Mouse (Mus musculus): ENCODE data around the gene Syne4. TPM values are rescaled to one million over a fixed set of nuclear protein-coding genes. Genes with fewer than 3 reads are reported as not detected.
A peak's percentile ranks its signal among the peaks of the same experiment; 100 is the strongest.

Syne4 gene
- polyA plus RNA-seq, 1 experiment from 2014 or later: 19.0 TPM

- 84% methylated on average over 7 of the region's 7 CpGs for WGBS
Measured at GRCm38 (mm10) chr7:30282740-30283139, 31.9 kb upstream of the Syne4 start.

GRCm38 (mm10) chr7:30286701-30287410 lies 27.8 kb upstream of the Syne4 start:
- H3K27ac ChIP-seq (replicated peaks): no peak overlapping the region
- no peak overlapping the region for H3K9ac ChIP-seq
- H3K27me3 ChIP-seq: no peaks in the 10 kb centered on the region
- H3K9me3 ChIP-seq: no peaks in the 10 kb centered on the region
- H3K4me2 ChIP-seq: no peak overlapping the region
- H3K4me1 ChIP-seq (replicated peaks): peaks cover 20% of the 10 kb centered on the region
- no peak for ATAC-seq (ENCODE audit: low read depth)
- no peaks in the 10 kb centered on the region for H3K36me3 ChIP-seq
- H3K4me3 ChIP-seq: no peak overlapping the region
- 51% methylated on average over 8 of the region's 8 CpGs for WGBS

More at GRCm38 (mm10) chr7:30282740-30283139, 31.9 kb upstream of the Syne4 start:
- H3K27me3 ChIP-seq: no peaks in the 10 kb centered on the region
- H3K27ac ChIP-seq (replicated peaks): no peak overlapping the region
- H3K9ac ChIP-seq: no peak overlapping the region
- no peak for ATAC-seq (ENCODE audit: low read depth)
- peaks cover 19% of the 10 kb centered on the region for H3K4me1 ChIP-seq (replicated peaks)
- H3K9me3 ChIP-seq: no peaks in the 10 kb centered on the region
- H3K4me2 ChIP-seq: no peak overlapping the region
- no peaks in the 10 kb centered on the region for H3K36me3 ChIP-seq
- H3K4me3 ChIP-seq: no peak overlapping the region

- no peak overlapping the region for H3K27ac ChIP-seq (replicated peaks)
- WGBS: 71% methylated on average over 6 of the region's 6 CpGs
- peaks cover 31% of the 10 kb centered on the region for H3K4me1 ChIP-seq (replicated peaks)
- no peaks in the 10 kb centered on the region for H3K27me3 ChIP-seq
- H3K36me3 ChIP-seq: no peaks in the 10 kb centered on the region
- H3K4me2 ChIP-seq: no peak overlapping the region
- no peak overlapping the region for H3K9ac ChIP-seq
- H3K4me3 ChIP-seq: no peak overlapping the region
- ATAC-seq (ENCODE audit: low read depth): no peak
- H3K9me3 ChIP-seq: no peaks in the 10 kb centered on the region
Measured at GRCm38 (mm10) chr7:30288046-30288445, 26.6 kb upstream of the Syne4 start.

GRCm38 (mm10) chr7:30289071-30289713 lies 25.4 kb upstream of the Syne4 start:
- no peak overlapping the region for H3K4me2 ChIP-seq
- H3K9me3 ChIP-seq: no peaks in the 10 kb centered on the region
- no peak overlapping the region for H3K9ac ChIP-seq
- peaks cover 9% of the 10 kb centered on the region; the same call in 1 of the 2 replicates for H3K36me3 ChIP-seq
- H3K4me1 ChIP-seq (replicated peaks): peaks cover 41% of the 10 kb centered on the region
- H3K27ac ChIP-seq (replicated peaks): no peak overlapping the region
- no peak overlapping the region for H3K4me3 ChIP-seq
- no peaks in the 10 kb centered on the region for H3K27me3 ChIP-seq
- WGBS: 71% methylated on average over 7 of the region's 7 CpGs
- ATAC-seq (ENCODE audit: low read depth): no peak

- H3K27ac ChIP-seq (replicated peaks): no peak overlapping the region
- no peak overlapping the region for H3K9ac ChIP-seq
- H3K27me3 ChIP-seq: no peaks in the 10 kb centered on the region
- no peak overlapping the region for H3K4me2 ChIP-seq
- WGBS: 49% methylated on average over 10 of the region's 10 CpGs
- peaks cover 47% of the 10 kb centered on the region for H3K4me1 ChIP-seq (replicated peaks)
- peaks cover 15% of the 10 kb centered on the region for H3K36me3 ChIP-seq
- ATAC-seq (ENCODE audit: low read depth): peak; percentile 15; the same call in 1 of the 2 replicates
- H3K4me3 ChIP-seq: no peak overlapping the region
- no peaks in the 10 kb centered on the region for H3K9me3 ChIP-seq
Measured at GRCm38 (mm10) chr7:30289714-30290399, 24.8 kb upstream of the Syne4 start.

- peak within 1 kb of the TSS; percentile 95 for H3K9ac ChIP-seq
- H3K36me3 ChIP-seq: peaks cover 32% of the 10 kb centered on the region
- peak within 1 kb of the TSS; percentile 89 for H3K4me2 ChIP-seq
- no peaks in the 10 kb centered on the region for H3K9me3 ChIP-seq
- H3K27ac ChIP-seq (replicated peaks): peak within 1 kb of the TSS; percentile 85
- ATAC-seq (ENCODE audit: low read depth): peak; percentile 88
- no peaks in the 10 kb centered on the region for H3K27me3 ChIP-seq
- H3K4me3 ChIP-seq: peak within 1 kb of the TSS; percentile 78
- peaks cover 52% of the 10 kb centered on the region for H3K4me1 ChIP-seq (replicated peaks)
- WGBS: 7% methylated on average over 35 of the region's 35 CpGs
Measured at GRCm38 (mm10) chr7:30291215-30292131, 23.1 kb upstream of the Syne4 start, which contains the start of gene Clip3. Gene Clip3 (plus strand): TSS chr7:30291728.

GRCm38 (mm10) chr7:30293795-30294194 lies 20.8 kb upstream of the Syne4 start:
- H3K4me2 ChIP-seq: peak overlapping the region; percentile 22; the same call in 1 of the 2 replicates
- 0 out of 2 replicates have a peak overlapping the region, but pooled peaks have one; percentile 14 for H3K9ac ChIP-seq
- H3K36me3 ChIP-seq: peaks cover 55% of the 10 kb centered on the region
- H3K4me3 ChIP-seq: no peak overlapping the region
- no peaks in the 10 kb centered on the region for H3K27me3 ChIP-seq
- ATAC-seq (ENCODE audit: low read depth): no peak
- H3K9me3 ChIP-seq: no peaks in the 10 kb centered on the region
- peaks cover 52% of the 10 kb centered on the region for H3K4me1 ChIP-seq (replicated peaks)
- H3K27ac ChIP-seq (replicated peaks): no peak overlapping the region
- 85% methylated on average over 13 of the region's 13 CpGs for WGBS

- Histone ChIP-seq H3K9ac (0 out of 2 replicates have a peak overlapping the region, but pooled peaks have one; percentile 14), H3K9me3 (no peaks in the 10 kb centered on the region), H3K36me3 (peaks cover 60% of the 10 kb centered on the region), H3K4me1 (replicated peaks) (peaks cover 51% of the 10 kb centered on the region), H3K4me3 (no peak overlapping the region), H3K4me2 (no peak overlapping the region), H3K27ac (replicated peaks) (no peak overlapping the region), H3K27me3 (no peaks in the 10 kb centered on the region)
- WGBS: 89% methylated on average over 5 of the region's 5 CpGs
- no peak for ATAC-seq (ENCODE audit: low read depth)
Measured at GRCm38 (mm10) chr7:30294296-30294695, 20.3 kb upstream of the Syne4 start.

- no peaks in the 10 kb centered on the region for H3K9me3 ChIP-seq
- 74% methylated on average over 10 of the region's 10 CpGs for WGBS
- H3K9ac ChIP-seq: peak overlapping the region; percentile 0; the same call in 1 of the 2 replicates
- peaks cover 42% of the 10 kb centered on the region for H3K4me1 ChIP-seq (replicated peaks)
- no peak overlapping the region for H3K4me2 ChIP-seq
- no peak overlapping the region for H3K27ac ChIP-seq (replicated peaks)
- no peaks in the 10 kb centered on the region for H3K27me3 ChIP-seq
- H3K4me3 ChIP-seq: no peak overlapping the region
- H3K36me3 ChIP-seq: peaks cover 68% of the 10 kb centered on the region
- no peak for ATAC-seq (ENCODE audit: low read depth)
Measured at GRCm38 (mm10) chr7:30295103-30295502, 19.5 kb upstream of the Syne4 start.

- no peaks in the 10 kb centered on the region for H3K9me3 ChIP-seq
- ATAC-seq (ENCODE audit: low read depth): no peak
- no peaks in the 10 kb centered on the region for H3K27me3 ChIP-seq
- peaks cover 32% of the 10 kb centered on the region for H3K4me1 ChIP-seq (replicated peaks)
- H3K36me3 ChIP-seq: peaks cover 82% of the 10 kb centered on the region
- H3K27ac ChIP-seq (replicated peaks): no peak overlapping the region
- H3K4me3 ChIP-seq: no peak overlapping the region
- no peak overlapping the region for H3K4me2 ChIP-seq
- WGBS: 94% methylated on average over 15 of the region's 15 CpGs
- H3K9ac ChIP-seq: no peak overlapping the region
Measured at GRCm38 (mm10) chr7:30296816-30297215, 17.8 kb upstream of the Syne4 start.

- no peak overlapping the region for H3K9ac ChIP-seq
- peaks cover 87% of the 10 kb centered on the region for H3K36me3 ChIP-seq
- ATAC-seq (ENCODE audit: low read depth): no peak
- H3K9me3 ChIP-seq: no peaks in the 10 kb centered on the region
- no peak overlapping the region for H3K27ac ChIP-seq (replicated peaks)
- H3K4me2 ChIP-seq: no peak overlapping the region
- peaks cover 29% of the 10 kb centered on the region for H3K4me1 ChIP-seq (replicated peaks)
- H3K27me3 ChIP-seq: no peaks in the 10 kb centered on the region
- 87% methylated on average over 16 of the region's 16 CpGs for WGBS
- no peak overlapping the region for H3K4me3 ChIP-seq
Measured at GRCm38 (mm10) chr7:30297266-30297665, 17.3 kb upstream of the Syne4 start.

All from neural tube, embryonic 13.5 days (tissue).